8 mouse cellular contexts compared by ENCODE assay signal in the genomic region with DNA sequence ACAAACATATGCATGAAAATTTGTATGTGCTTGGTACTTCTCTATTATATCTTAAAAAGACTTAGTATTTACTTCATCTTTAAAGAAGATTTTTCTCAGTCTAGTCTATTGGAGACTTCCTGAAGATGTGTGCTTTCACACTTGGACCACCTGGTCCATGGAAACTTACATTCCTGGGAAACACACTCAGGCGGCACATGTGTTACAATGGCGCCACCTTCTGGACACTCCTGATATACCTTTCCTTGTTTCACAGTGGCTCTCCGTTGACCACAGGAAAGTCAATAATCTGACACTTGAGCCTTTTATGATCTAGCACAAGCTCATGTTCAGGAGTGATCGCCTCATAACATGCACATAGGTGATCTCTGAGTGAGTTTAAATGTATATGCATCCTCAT.
DNase-seq lines count a peak whose midpoint lies in the region; ATAC-seq and TF ChIP-seq lines count a peak whose summit lies in the region.

No protein-coding gene starts in this region.

- no peaks in the 10 kb centered on the region for H3K36me3 ChIP-seq in forebrain, embryonic 16.5 days (ENCODE audit: control insufficient read depth, insufficient read depth)
- no peaks in the 10 kb centered on the region for H3K36me3 ChIP-seq in midbrain, embryonic 13.5 days

- H3K9me3 ChIP-seq in forebrain, embryonic 16.5 days (ENCODE audit: control insufficient read depth, low read length): no peaks in the 10 kb centered on the region
- no peaks in the 10 kb centered on the region for H3K9me3 ChIP-seq in midbrain, embryonic 13.5 days

- 0% methylated on average over 4 of the region's 4 CpGs for WGBS in forebrain, embryonic 16.5 days
- WGBS in midbrain, embryonic 13.5 days: 1% methylated on average over 4 of the region's 4 CpGs

- no peak overlapping the region for H3K4me2 ChIP-seq in forebrain, embryonic 16.5 days (ENCODE audit: low read length)
- H3K4me2 ChIP-seq in midbrain, embryonic 13.5 days (replicated peaks): no peak overlapping the region

- no peaks in the 10 kb centered on the region for H3K4me1 ChIP-seq in forebrain, embryonic 16.5 days (replicated peaks; ENCODE audit: control insufficient read depth, insufficient read depth, low read length)
- H3K4me1 ChIP-seq in midbrain, embryonic 13.5 days (replicated peaks): no peaks in the 10 kb centered on the region

- peak; percentile 23 to 84 for DNase-seq in adrenal gland, adult (ENCODE audit: inconsistent age in 2 of 2, low spot score in 1 of 2)
- DNase-seq in adrenal gland, postnatal 4 days (ENCODE audit: low spot score in 2 of 2): no peak
- peak; percentile 70 for DNase-seq in brain, adult 2 months (ENCODE audit: low read depth, low spot score)
- peak; percentile 7 for DNase-seq in induced T-regulatory cell, adult 2 months (ENCODE audit: low read depth)
- peak; percentile 48 to 68 for DNase-seq in left cerebral cortex, adult 2 months (ENCODE audit: extremely low spot score in 1 of 2, low spot score in 2 of 2)
- peak; percentile 81 for DNase-seq in testis, postnatal 10 days (ENCODE audit: low spot score)

- 0 out of 2 replicates have a peak, but pooled peaks have one; percentile 50 for ATAC-seq in forebrain, embryonic 16.5 days
- ATAC-seq in midbrain, embryonic 13.5 days: peak; percentile 79

- H3K4me3 ChIP-seq in forebrain, embryonic 16.5 days (replicated peaks; ENCODE audit: low read length): no peak overlapping the region
- H3K4me3 ChIP-seq in left cerebral cortex, adult 2 months: no peak overlapping the region
- no peak overlapping the region for H3K4me3 ChIP-seq in midbrain, embryonic 13.5 days (replicated peaks)

- TF ChIP-seq CTCF in left cerebral cortex, adult 2 months (IDR thresholded peaks at IDR 0.05): peak; percentile 82

- H3K27ac ChIP-seq in forebrain, embryonic 16.5 days (ENCODE audit: low read length): no peak overlapping the region
- H3K27ac ChIP-seq in left cerebral cortex, adult 2 months: no peak overlapping the region
- no peak overlapping the region for H3K27ac ChIP-seq in midbrain, embryonic 13.5 days

- intact Hi-C loops in left cerebral cortex, adult 2 months (cut with DNase I): loop anchor here (2.0 to 10.0 kb wide), 3 partner anchors 965 to 1484 kb away; partner anchors contain the start of gene Osr1

- H3K9ac ChIP-seq in forebrain, embryonic 16.5 days (replicated peaks; ENCODE audit: low read depth, low read length): no peak overlapping the region
- H3K9ac ChIP-seq in midbrain, embryonic 13.5 days (replicated peaks): no peak overlapping the region

- H3K27me3 ChIP-seq in forebrain, embryonic 16.5 days (replicated peaks; ENCODE audit: control insufficient read depth, insufficient read depth, low read length): no peaks in the 10 kb centered on the region
- H3K27me3 ChIP-seq in midbrain, embryonic 13.5 days: no peaks in the 10 kb centered on the region

Comparison
In these comparisons a context has a peak if more than half of its experiments do, and no peak if none do; other contexts are left out.
1. DNase-seq: peak in adrenal gland, adult (2 of 2), brain, adult 2 months (single experiment), induced T-regulatory cell, adult 2 months (single experiment), left cerebral cortex, adult 2 months (2 of 2) and testis, postnatal 10 days (single experiment); none in adrenal gland, postnatal 4 days (0 of 2).